Mouse (Mus musculus) B cell, adult 2 months (primary cell): ENCODE data around the gene Il9r.

Experiments used
- DNase-seq, 2 experiments: peaks; one replicate each; pipeline ENCODE4 v3.0.0; 2022

Il9r gene

GRCm38 (mm10) chr11:32157791-32158594, 42.1 kb downstream of the Il9r start:
- DNase-seq: no peak

- no peak for DNase-seq
Observed at GRCm38 (mm10) chr11:32156854-32157630, 43.0 kb downstream of the Il9r start.

GRCm38 (mm10) chr11:32153216-32153615, 46.9 kb downstream of the Il9r start:
- DNase-seq: no peak

GRCm38 (mm10) chr11:32152814-32153213, 47.3 kb downstream of the Il9r start:
- DNase-seq: no peak

GRCm38 (mm10) chr11:32151243-32151642, 48.8 kb downstream of the Il9r start:
- no peak for DNase-seq

- no peak for DNase-seq
Observed at GRCm38 (mm10) chr11:32149605-32150004, 50.5 kb downstream of the Il9r start.

GRCm38 (mm10) chr11:32142771-32143170, 57.3 kb downstream of the Il9r start:
- DNase-seq: no peak

- DNase-seq: no peak
Observed at GRCm38 (mm10) chr11:32141627-32142586, 58.2 kb downstream of the Il9r start.

- DNase-seq: peak; percentile 82 to 84
Observed at GRCm38 (mm10) chr11:32141034-32141433, 59.0 kb downstream of the Il9r start.

GRCm38 (mm10) chr11:32139528-32139961, 60.5 kb downstream of the Il9r start:
- DNase-seq: no peak

GRCm38 (mm10) chr11:32138614-32138964, 61.5 kb downstream of the Il9r start:
- no peak for DNase-seq

- DNase-seq: no peak
Observed at GRCm38 (mm10) chr11:32137719-32138613, 62.1 kb downstream of the Il9r start.
